Mouse (Mus musculus) liver, embryonic 13.5 days (tissue): ENCODE data around the gene Sectm1b. TPM values are rescaled to one million over a fixed set of nuclear protein-coding genes. Genes with fewer than 3 reads are reported as not detected.
"Not testable (repeated sequence)": the region's sequence is repeated elsewhere in the genome, so short reads cannot be mapped to it uniquely, and the experiment has no call there.

Experiments used
- ATAC-seq: fragments of 200-750 bp; cut with Nextera tagmentation; 2 replicates; pipeline ENCODE4 v1.8.0; 2017; ENCODE audit warnings: low read depth, mild to moderate bottlenecking, moderate number of reproducible peaks, moderate library complexity
- DNase-seq: peaks from one replicate; pipeline ENCODE4 v3.0.0; 2022
- H3K27ac ChIP-seq: fragments of 300-500 bp; sonication (generic); 2 replicates; pipeline ENCODE4 v1.5.1; 2015; ENCODE audit warnings: moderate library complexity, mild to moderate bottlenecking, inconsistent platforms
- H3K27me3 ChIP-seq: fragments of 300-500 bp; sonication (generic); 2 replicates; pipeline ENCODE4 v1.6.1; 2015; ENCODE audit warnings: mild to moderate bottlenecking, inconsistent platforms
- H3K36me3 ChIP-seq: fragments of 300-500 bp; sonication (generic); 2 replicates; pipeline ENCODE4 v1.6.1; 2015; ENCODE audit warnings: mild to moderate bottlenecking, inconsistent platforms
- H3K4me1 ChIP-seq: fragments of 300-500 bp; sonication (generic); replicated peaks from 2 replicates; pipeline ENCODE4 v1.6.1; 2015; ENCODE audit warnings: inconsistent platforms
- H3K4me2 ChIP-seq: fragments of 300-500 bp; sonication (generic); 2 replicates; pipeline ENCODE4 v1.6.1; 2015; ENCODE audit warnings: inconsistent platforms, mild to moderate bottlenecking, moderate library complexity
- H3K4me3 ChIP-seq: fragments of 300-500 bp; sonication (generic); replicated peaks from 2 replicates; pipeline ENCODE4 v1.5.1; 2015; ENCODE audit warnings: mild to moderate bottlenecking, inconsistent platforms
- H3K9ac ChIP-seq: fragments of 300-500 bp; sonication (generic); 2 replicates; pipeline ENCODE4 v1.6.1; 2015; ENCODE audit warnings: mild to moderate bottlenecking, inconsistent platforms
- H3K9me3 ChIP-seq: fragments of 300-500 bp; sonication (generic); replicated peaks from 2 replicates; pipeline ENCODE4 v1.6.1; 2016; ENCODE audit warnings: inconsistent platforms
- WGBS: fragments of 180-500 bp; shearing (Covaris S2); methylation state at CpG from one replicate; pipeline ENCODE4 v1.1.7; 2015; ENCODE audit not compliant: insufficient replicate concordance; 5-methylcytosine and 5-hydroxymethylcytosine counted together
- polyA plus RNA-seq: library from polyadenylated mRNA; unstranded; fragments of >200 nt; fragmentation: Nextera tagmentation; extraction: Ambion mirVana; gene quantifications from 2 replicates; pipeline ENCODE4 v1.2.1, GENCODE M21; 2015

The Sectm1b gene
- polyA plus RNA-seq, 1 experiment from 2014 or later: 0.33 TPM

DNA sequence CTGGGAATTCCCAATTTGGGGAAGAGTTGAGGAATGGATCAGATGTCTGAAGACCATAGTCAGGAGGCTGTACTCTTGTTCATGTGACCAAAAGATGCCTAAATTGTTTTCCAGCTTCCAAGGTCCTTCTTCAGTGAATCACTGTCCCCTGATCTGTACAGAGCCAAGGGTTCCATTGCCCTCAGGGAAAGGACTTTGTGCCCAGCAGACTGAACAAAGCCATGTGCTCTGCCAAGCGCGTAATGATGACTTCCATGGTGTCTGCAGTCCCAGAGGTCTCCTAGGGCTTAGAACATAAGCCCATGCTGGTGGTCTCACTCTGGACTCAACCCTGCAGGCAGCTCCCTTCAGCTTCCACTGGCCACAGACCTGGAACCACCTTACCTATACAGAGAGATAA lies 4.5 kb upstream of the Sectm1b start:
- WGBS: 84% methylated on average over 2 of the region's 2 CpGs

DNA sequence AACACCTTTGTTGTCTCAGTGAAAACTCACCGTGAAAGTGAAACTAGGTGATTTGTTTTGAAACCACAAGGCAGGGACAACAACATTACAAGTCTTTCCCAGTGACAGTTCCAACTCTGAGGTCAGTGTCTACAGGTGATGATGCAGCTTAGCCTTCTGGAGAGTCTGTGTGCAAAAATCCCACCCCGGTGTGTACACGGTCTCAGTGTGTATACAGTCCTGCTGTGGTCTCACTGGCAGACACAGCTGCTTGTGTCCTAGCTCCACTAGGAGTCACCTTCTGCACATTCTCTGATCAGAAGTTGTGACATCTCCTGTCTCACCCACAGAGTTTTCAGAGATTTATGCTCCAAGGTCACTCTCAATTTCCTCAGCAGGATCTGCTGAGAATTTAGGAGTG lies 828 bp upstream of the Sectm1b start:
- Histone ChIP-seq H3K27me3 (no peaks in the 10 kb centered on the region), H3K27ac (no peak overlapping the region), H3K9me3 (no peaks in the 10 kb centered on the region), H3K4me1 (no peaks in the 10 kb centered on the region), H3K9ac (no peak overlapping the region), H3K36me3 (no peaks in the 10 kb centered on the region), H3K4me2 (no peak overlapping the region), H3K4me3 (no peak overlapping the region)
- DNase-seq: no peak
- no peak for ATAC-seq
- 69% methylated on average over 3 of the region's 3 CpGs for WGBS

More for the DNA sequence above, 4.5 kb upstream of the Sectm1b start:
- DNase-seq: no peak
- no peak for ATAC-seq
- Histone ChIP-seq H3K4me3 (no peak overlapping the region), H3K4me2 (no peak overlapping the region), H3K36me3 (no peaks in the 10 kb centered on the region), H3K27ac (no peak overlapping the region), H3K9ac (no peak overlapping the region), H3K4me1 (no peaks in the 10 kb centered on the region), H3K9me3 (no peaks in the 10 kb centered on the region), H3K27me3 (no peaks in the 10 kb centered on the region)

DNA sequence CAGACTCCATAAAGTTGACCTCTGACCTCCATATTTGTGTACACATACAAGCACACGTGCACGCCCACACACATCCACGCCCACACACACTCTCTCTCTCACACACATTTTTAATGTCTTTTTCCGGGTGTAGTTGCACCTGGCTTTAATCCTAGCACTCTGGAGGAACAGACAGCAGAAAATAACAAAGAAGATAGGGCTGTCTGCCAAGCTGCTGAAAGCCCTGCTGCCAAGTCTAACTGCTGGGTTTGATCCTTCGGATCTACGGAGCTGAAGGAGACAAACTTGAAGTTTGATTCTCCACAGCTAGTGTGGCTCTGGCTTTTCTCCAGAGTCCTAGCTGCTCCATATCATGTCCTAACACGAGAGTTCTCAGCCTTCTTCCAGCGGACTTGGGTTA lies 1.8 kb downstream of the Sectm1b start:
- Histone ChIP-seq H3K9me3 (no peaks in the 10 kb centered on the region), H3K36me3 (no peaks in the 10 kb centered on the region), H3K9ac (no peak overlapping the region), H3K4me3 (no peak overlapping the region), H3K4me1 (peaks cover 15% of the 10 kb centered on the region), H3K27me3 (no peaks in the 10 kb centered on the region), H3K27ac (no peak overlapping the region), H3K4me2 (no peak overlapping the region)
- WGBS: 65% methylated on average over 8 of the region's 8 CpGs
- DNase-seq (no peak), ATAC-seq (no peak)

DNA sequence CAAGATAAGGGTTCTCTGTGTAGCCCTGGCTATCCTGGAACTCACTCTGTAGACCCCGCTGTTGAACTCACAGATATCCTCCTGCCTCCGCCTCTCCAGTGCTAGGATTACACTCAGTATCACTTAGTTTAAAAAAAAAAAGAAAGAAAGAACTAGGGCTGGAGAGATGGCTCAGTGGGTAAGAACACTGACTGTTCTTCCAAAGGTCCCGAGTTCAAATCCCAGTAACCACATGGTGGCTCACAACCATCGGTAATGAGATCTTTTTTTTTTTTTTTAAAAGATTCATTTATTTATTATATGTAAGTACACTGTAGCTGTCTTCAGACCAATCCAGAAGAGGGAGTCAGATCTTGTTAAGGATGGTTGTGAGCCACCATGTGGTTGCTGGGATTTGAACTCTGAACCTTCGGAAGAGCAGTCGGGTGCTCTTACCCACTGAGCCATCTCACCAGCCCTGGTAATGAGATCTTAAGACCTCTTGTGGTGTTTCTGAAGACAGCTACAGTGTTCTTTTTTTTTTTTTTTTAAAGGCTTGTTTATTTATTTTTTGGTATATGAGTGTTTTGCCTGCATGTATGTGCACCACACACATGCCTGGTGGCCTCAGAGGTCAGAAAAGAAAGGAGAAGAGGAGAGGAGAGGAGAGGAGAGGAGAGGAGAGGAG lies 2.8 kb downstream of the Sectm1b start:
- peaks cover 15% of the 10 kb centered on the region for H3K4me1 ChIP-seq
- H3K4me3 ChIP-seq, H3K36me3 ChIP-seq, H3K27ac ChIP-seq, H3K4me2 ChIP-seq, H3K9me3 ChIP-seq, DNase-seq, H3K27me3 ChIP-seq, ATAC-seq, H3K9ac ChIP-seq: not testable (repeated sequence)
- 73% methylated on average over 6 of the region's 6 CpGs for WGBS

DNA sequence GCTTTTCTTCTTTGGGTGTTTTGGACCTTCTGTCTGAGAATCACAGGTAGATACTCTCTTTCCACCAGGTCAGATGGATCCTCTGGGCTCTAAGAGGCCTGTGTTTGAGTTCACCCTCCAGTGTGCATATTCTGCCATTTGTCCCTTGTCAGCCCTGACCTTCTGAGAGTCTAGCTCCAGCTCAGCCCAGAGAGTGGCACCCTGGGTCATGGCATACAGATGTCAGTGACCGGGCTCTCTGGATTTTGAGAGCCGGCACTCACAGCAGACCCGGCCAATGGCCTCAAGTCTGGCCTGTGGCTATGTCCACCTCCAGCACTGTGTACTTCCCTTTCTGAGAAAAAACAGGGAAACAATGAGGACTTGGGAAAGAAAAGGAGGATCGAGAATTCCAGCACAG lies 3.9 kb downstream of the Sectm1b start:
- H3K9ac ChIP-seq: no peak overlapping the region
- DNase-seq: no peak
- H3K4me2 ChIP-seq: no peak overlapping the region
- ATAC-seq: no peak
- 74% methylated on average over 4 of the region's 4 CpGs for WGBS
- no peak overlapping the region for H3K27ac ChIP-seq
- peaks cover 15% of the 10 kb centered on the region for H3K4me1 ChIP-seq
- no peak overlapping the region for H3K4me3 ChIP-seq
- H3K9me3 ChIP-seq: no peaks in the 10 kb centered on the region
- H3K27me3 ChIP-seq: no peaks in the 10 kb centered on the region
- H3K36me3 ChIP-seq: no peaks in the 10 kb centered on the region

DNA sequence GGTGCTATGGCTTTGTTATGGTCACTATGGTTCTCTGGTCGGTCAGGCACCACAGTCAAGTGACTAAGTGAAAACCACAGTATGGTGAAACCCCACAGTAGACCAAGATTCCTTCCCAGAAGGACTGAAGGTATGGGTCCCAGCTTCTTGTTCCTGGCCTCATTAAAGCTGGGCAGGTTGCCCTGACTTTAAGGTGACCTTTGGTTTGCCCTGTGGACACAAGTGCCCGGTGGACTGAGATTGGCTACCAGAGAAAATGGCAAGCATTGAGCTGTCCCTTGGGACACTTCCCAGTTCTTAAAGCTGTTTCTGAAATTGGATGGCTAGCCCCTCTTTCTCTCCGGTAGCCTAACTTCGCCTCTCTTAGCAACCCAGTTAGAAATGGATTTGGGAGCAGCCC lies 4.4 kb downstream of the Sectm1b start:
- H3K27me3 ChIP-seq: no peaks in the 10 kb centered on the region
- no peak for DNase-seq
- WGBS: 58% methylated on average over 4 of the region's 4 CpGs
- H3K27ac ChIP-seq: no peak overlapping the region
- H3K4me3 ChIP-seq: no peak overlapping the region
- H3K9me3 ChIP-seq: no peaks in the 10 kb centered on the region
- H3K4me1 ChIP-seq: peaks cover 15% of the 10 kb centered on the region
- no peak for ATAC-seq
- H3K9ac ChIP-seq: no peak overlapping the region
- H3K4me2 ChIP-seq: no peak overlapping the region
- H3K36me3 ChIP-seq: no peaks in the 10 kb centered on the region

DNA sequence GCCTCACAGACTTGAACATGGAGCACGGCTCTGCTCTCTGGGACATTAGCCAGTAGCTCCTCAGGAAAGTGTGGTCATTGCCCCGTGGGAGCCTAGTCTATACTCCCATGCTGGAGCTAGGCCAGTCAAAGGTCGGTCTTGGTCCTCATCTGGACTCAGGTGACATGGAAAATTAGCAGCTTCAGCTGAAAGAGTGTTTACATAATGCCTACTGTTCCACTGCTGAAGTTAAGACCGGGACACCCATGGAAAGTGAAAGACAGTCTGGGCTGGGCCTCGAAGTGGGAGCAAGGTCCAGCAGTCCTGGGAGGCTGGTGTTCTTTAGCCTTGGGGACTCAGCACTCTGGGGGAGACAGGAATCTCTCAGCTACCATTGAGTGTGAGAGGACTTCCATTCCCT lies 5.2 kb downstream of the Sectm1b start:
- Histone ChIP-seq H3K36me3 (no peaks in the 10 kb centered on the region), H3K27ac (peak overlapping the region; percentile 22; the same call in 1 of the 2 replicates), H3K4me3 (no peak overlapping the region), H3K9me3 (no peaks in the 10 kb centered on the region), H3K4me1 (peaks cover 15% of the 10 kb centered on the region), H3K4me2 (no peak overlapping the region), H3K27me3 (no peaks in the 10 kb centered on the region), H3K9ac (no peak overlapping the region)
- no peak for DNase-seq
- WGBS: 52% methylated on average over 5 of the region's 5 CpGs
- ATAC-seq: no peak

DNA sequence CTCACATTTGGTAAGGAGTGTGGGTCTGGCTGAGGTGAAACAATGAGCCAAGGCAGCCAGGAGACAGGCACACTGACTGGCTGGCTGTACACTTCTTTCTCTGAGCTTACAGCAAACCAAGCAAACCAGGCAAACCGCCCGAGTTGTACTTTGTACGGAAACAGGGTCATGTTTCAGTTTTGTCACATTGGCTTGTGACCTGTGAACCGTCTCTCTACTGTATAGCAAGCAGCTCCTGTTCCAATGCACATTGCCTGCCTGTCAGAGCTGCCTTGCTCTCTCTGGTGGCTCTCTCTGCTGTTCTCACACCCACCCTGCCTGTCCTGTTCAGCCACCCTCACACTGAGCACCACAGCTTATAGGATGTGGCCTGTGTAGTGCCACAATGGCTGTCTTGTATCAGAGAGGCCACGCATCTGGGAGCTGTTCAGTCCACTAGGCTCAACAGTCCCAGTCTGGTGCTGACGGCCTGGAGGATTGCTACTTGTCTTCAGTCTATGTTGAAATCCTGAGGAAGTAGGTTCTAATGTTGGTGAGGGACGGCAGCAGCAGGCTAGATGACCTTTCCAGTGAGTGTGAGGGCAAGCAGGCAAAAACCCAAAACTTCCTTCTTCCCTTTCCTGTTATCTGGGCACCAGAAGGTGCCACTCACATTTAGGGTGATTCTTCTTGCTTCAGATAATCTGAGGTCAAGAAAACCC lies 6.7 kb downstream of the Sectm1b start:
- peak; percentile 70 for ATAC-seq
- Histone ChIP-seq H3K27me3 (no peaks in the 10 kb centered on the region), H3K4me1 (peaks cover 15% of the 10 kb centered on the region), H3K27ac (peak overlapping the region; percentile 73), H3K9ac (no peak overlapping the region), H3K36me3 (no peaks in the 10 kb centered on the region), H3K9me3 (no peaks in the 10 kb centered on the region), H3K4me2 (no peak overlapping the region), H3K4me3 (no peak overlapping the region)
- DNase-seq: no peak
- 37% methylated on average over 7 of the region's 7 CpGs for WGBS

DNA sequence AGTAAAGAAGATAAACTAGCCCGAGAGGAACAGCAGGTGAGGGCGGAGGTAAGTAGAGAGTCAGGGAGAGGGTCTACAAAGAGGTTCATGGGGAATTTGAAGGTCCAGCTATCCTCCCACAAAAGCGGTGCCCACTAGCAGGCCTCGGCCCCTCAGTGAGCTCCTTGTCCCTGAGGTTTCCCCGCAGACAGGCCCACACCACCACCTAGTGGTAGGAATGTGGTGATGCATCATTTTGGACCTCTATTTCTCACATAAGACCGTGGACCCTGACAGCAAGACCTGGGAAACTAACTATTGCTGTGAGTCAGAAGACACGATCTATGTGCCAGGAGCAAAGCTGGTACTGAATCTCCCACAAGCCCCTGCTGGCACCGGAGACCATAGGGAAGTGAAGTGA lies 9.8 kb downstream of the Sectm1b start:
- WGBS: 14% methylated on average over 8 of the region's 8 CpGs
- DNase-seq (peak; percentile 56), ATAC-seq (no peak)
- Histone ChIP-seq H3K4me2 (no peak overlapping the region), H3K4me1 (peaks cover 15% of the 10 kb centered on the region), H3K36me3 (no peaks in the 10 kb centered on the region), H3K9ac (no peak overlapping the region), H3K27ac (no peak overlapping the region), H3K27me3 (no peaks in the 10 kb centered on the region), H3K4me3 (no peak overlapping the region), H3K9me3 (no peaks in the 10 kb centered on the region)

DNA sequence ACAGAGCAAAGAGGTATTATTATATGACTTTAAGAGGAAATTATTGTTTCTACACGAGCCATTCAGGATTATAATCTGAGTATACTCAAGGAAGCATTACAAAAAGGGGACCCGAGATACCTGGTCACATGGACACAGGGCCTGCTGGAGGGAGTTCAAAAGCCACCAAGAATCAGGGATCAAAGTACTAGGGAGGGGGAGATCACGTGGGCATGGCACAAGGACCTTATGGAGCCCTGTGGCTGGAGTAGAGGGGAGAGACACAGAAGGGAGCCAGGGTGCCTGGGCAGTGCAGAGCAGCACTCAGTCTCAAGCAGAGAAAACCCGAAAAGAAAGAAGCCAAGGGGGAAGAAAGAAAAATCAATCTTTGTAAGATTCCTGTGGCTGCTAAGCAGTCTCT lies 11.0 kb downstream of the Sectm1b start:
- 50% methylated on average over 4 of the region's 4 CpGs for WGBS
- Histone ChIP-seq H3K9ac (no peak overlapping the region), H3K27me3 (no peaks in the 10 kb centered on the region), H3K36me3 (no peaks in the 10 kb centered on the region), H3K9me3 (no peaks in the 10 kb centered on the region), H3K4me3 (no peak overlapping the region), H3K4me1 (peaks cover 6% of the 10 kb centered on the region), H3K27ac (no peak overlapping the region), H3K4me2 (no peak overlapping the region)
- ATAC-seq (no peak), DNase-seq (no peak)

DNA sequence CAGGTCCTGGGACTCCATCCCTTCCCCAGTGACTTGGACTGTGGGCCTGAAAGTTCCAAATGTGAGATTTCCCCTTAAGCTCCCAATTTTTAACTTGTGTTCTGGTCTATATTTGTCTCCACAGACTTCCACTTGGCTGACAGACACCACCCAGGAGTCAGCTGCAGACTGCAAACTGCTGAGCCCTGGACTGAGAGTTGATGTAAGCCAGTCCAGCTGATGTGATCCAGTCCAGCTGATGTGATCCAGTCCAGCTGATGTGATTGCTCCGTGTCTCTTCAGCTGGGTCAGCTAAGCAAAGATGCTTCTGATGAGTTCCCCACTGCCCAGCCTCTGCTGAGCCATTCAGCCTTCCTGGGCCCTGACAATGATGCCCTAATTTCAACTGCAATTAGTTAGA lies 11.6 kb downstream of the Sectm1b start:
- H3K4me2 ChIP-seq: no peak overlapping the region
- H3K4me1 ChIP-seq: peaks cover under 1% of the 10 kb centered on the region; the same call in 1 of the 2 replicates
- no peak for ATAC-seq
- 50% methylated on average over 1 of the region's 1 CpGs for WGBS
- H3K27me3 ChIP-seq: no peaks in the 10 kb centered on the region
- no peaks in the 10 kb centered on the region for H3K9me3 ChIP-seq
- no peaks in the 10 kb centered on the region for H3K36me3 ChIP-seq
- no peak for DNase-seq
- no peak overlapping the region for H3K9ac ChIP-seq
- H3K4me3 ChIP-seq: no peak overlapping the region
- H3K27ac ChIP-seq: no peak overlapping the region

DNA sequence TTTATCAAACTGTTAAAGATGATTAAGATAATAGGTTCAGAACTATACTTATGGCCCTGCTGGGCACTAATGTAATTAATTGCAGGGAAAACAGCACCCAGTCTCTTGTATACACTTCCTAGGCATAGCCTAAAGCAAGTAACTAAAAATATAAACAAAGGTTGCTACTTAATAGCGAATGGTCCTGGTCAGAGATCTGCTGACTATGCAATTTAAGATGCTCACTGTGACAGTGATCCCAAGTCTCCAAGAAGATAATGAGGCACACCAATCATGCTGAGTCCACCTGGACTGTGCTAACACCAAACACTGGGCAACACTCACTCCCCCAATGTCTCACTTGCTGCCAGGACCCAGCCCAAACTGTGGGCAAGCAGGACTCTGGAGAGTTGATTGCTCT lies 13.5 kb downstream of the Sectm1b start:
- WGBS: 57% methylated on average over 1 of the region's 1 CpGs
- no peak for ATAC-seq

More for the DNA sequence above, 13.5 kb downstream of the Sectm1b start:
- DNase-seq: no peak
- Histone ChIP-seq H3K4me2 (no peak overlapping the region), H3K4me3 (no peak overlapping the region), H3K27me3 (no peaks in the 10 kb centered on the region), H3K9ac (no peak overlapping the region), H3K4me1 (no peaks in the 10 kb centered on the region), H3K27ac (no peak overlapping the region), H3K36me3 (no peaks in the 10 kb centered on the region), H3K9me3 (no peaks in the 10 kb centered on the region)
